Mouse (Mus musculus): ENCODE data around the gene Mogs.

Mogs gene

DNA sequence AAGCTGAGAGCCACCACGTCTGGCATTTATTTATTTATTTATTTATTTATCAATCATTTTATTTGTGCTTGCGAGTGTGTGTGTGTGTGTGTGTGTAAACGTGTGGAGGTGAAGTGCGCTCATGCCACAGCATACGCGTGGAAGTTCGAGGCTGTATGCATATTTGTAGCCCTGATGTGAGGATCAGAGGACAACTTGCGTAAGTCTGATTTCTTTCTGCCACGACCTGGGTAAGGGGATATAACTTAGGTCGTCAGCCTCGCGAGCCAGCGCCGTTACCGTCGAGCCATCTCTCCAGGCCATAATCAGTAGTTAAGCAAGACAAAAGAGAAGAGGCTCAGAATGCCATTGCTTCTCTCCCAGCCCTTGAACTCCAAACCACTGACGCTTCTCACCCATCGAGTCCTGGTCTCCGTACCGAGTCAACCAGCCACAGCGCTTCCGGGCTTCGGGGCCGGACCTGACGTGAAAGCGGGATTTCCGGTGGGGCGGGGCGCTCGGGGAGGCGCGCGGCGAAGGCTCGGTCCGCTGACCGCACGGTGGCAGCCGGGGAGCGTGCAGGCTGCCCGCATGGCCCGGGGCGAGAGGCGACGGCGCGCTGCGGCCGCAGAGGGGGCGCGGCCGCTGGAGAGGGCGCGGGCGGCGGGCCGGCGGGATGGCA is at the start of gene Mogs:
Mogs (plus strand) TSS at position 486 of the 661 bp plus-strand sequence.
- peak; percentile 88 for DNase-seq (ENCODE audit: low spot score)

DNA sequence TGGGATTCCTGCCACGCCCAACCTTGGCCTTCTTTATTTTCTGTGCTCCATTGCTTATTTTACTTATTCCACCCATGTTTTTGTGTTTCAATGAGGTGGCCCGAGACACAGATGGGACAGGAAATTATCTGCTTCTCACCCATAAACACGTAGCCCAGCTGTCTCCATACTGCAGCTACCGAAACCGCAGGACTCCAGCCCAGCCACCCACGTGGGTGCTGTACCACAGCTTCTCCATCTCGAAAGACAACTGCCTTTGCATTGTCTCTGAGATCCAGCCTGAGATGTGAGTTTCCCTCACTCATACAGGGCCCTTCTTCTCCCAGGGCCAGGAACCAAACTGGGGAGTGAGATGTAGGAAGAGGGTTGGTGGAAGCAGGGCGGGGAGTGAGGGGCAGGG is 49.3 kb upstream of the Mogs start:
- no peak for DNase-seq (ENCODE audit: low spot score)

DNA sequence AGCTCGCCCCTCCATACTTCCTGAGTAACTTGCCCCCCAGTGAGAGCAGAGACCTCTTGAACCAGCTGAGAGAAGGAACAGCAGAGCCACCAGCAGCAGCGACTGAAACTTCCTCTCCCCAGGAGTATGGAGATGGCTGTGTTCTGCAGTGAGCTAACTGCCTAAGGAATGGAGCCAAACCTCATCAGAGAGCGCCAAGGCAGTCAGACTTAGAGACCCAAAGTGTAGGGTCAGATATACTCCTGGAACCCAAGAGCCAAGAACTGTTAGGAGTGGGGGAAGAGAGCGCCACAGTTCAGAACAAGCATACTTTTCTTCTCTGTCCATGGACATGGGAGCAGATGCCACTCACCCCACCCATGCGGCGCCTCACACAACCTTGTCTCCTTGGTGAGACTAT is 48.9 kb upstream of the Mogs start:
- no peak for DNase-seq (ENCODE audit: low spot score)

DNA sequence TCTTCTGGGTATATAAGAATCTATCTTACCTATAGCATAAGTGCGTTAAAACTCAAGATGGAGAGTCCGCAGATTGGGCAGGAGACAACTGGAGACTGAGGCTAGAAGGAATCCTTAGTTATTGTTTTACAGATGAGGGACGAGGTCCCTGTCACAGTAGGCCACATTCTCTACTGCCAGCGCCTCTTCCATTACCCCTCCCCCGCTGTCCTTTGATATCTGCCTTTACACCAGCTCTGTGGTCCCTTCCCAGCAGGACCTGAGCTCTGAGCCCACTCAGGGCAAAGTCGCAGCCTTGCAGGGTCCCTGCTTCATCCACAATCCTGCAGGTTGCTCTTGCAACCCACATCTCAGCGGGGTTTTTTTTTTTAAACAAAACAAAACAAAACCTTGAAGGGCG is 47.1 kb upstream of the Mogs start:
- no peak for DNase-seq (ENCODE audit: low spot score)

DNA sequence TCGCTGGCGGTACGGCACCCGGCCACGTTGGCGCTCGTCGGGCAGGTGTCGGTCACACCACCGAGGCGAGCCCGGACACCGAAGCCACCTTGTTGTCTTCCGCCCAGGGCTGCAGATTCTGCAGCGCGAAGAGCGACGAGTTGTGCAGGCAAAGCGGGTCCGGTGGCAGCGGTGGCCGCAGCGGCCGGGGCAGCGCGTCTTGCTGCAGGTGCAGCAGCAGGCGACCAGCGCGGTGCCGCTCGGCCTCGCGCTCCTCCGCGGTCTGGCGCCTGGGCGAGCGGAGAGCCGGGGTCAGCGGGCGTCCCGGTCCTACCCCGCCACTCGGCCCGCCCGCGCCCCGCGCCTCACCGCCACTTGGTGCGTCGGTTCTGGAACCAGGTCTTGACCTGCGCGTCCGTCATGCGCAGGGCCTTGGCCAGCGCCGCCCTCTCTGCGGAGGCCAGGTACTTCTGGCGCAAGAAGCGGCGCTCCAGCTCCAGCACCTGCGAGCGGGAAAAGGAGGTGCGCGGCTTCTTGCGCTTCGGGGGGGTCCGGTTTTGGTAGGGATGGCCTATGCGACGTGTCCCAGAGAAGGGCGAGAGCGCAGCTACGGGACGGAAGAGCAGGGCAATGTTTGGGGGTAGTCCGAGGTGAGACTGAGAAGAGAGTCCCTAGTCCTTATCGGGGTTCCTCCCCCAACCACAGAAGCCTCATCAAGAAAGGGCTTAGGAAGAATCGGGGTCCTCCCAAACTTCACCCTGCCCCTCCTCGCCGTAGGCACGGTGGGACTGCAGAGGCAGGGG is 46.4 kb upstream of the Mogs start:
- no peak for DNase-seq (ENCODE audit: low spot score)

DNA sequence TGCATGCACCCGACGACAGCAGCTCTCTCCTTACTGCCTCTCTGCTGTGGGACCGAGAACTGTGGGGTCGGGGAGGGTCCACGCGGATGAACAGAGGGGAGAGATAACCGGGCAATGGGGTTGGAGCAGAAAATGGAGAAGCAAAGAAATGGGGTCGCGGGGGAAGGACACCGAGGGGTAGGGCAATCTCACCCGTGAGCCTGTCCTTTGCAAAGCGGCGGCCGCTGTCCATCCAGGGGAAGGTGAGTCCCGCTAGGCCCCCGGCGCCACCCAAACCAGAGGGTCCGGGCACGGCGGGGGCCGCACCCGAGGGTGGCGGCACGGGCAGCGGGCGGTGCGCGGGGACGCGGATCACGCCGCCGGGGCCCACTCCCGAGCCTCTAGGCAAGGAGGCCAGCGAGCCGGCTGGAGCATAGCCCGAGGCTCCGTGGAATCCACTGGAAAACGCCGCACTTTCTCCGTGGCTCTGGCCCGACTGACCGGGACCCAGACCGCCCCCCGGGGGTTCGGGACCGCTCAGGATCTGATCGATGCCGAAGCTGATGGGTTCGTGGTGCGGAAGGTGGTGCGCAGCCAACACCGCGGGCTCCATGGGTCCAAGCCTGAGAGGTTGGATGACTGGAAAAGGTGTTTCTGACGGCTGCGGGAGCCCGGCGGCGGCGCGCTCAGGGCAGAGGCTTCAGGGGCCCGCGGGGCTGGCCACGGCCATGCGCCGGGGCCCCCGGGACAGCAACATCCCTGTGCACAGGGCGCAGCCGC is 45.6 kb upstream of the Mogs start:
- DNase-seq (ENCODE audit: low spot score) = no peak

DNA sequence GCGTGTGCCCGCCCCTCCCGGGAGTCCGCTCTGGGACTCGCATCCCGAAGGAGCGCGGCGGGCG is 45.2 kb upstream of the Mogs start, which contains the start of gene Tlx2:
Tlx2 (minus strand) TSS at position 47 of the 64 bp plus-strand sequence.
- no peak for DNase-seq (ENCODE audit: low spot score)

DNA sequence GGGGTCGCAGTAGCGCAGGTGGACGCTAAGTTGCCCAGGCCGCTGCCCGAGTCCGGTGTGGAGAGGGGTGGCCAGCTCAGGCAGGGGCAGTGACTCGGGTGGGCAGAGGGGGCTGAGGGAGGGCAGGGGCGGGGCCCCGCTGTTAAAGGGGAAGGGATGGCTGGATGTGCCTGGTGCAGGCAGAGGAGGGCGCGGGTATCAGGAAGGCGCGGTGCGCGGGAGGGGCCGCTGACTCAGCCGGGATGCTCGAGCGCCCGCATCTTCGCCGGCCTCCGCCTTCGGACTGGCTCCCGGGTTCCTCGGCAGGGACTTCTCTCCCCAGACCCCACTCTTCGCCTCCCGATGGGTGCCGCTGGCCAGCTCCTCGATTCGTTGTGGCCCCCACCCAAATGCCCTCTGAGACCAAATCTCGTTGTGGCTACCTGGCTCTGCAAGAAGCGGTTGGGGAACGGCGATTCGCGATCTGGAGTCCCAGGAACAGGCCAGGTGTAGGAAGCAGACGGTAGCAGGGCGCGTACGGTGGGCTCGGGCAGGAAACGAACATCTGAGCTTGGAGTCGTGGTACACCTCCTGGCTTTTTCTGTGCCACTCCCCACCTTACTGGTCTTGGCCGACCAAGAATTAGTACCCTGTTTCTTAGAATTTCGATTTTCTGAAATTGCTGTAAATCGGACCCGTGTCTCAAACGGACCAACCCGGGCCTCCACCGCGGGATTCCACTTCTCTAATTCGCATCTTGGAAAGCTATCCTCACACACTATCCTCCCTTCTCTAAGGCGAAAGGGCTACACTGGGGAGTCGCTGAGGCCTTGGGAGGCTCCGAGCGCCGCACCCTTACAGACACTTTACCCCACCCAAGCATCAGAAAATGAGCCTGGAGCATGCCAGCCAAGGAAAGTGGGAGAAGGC is 44.7 kb upstream of the Mogs start:
- DNase-seq (ENCODE audit: low spot score) = no peak

DNA sequence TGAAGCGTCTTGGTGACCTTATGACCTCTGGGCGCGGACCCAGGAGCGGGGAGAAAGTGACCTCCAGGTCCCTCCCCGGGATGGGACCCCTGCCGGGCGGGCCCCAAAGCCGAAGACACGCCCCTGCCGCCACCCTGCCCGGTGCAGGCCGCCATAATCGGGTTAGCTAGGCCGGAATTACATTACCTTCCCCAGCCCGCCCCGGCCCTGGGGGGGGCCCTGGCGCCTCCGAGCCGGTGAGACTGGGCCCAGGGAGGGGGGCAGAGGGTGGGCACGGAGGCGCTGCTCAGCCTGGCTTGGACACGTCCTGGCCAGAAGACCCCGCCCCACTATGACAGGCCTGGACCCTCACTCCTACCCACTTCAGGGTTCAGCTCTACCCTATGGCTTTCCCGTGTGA is 44.1 kb upstream of the Mogs start:
- DNase-seq (ENCODE audit: low spot score) = no peak

DNA sequence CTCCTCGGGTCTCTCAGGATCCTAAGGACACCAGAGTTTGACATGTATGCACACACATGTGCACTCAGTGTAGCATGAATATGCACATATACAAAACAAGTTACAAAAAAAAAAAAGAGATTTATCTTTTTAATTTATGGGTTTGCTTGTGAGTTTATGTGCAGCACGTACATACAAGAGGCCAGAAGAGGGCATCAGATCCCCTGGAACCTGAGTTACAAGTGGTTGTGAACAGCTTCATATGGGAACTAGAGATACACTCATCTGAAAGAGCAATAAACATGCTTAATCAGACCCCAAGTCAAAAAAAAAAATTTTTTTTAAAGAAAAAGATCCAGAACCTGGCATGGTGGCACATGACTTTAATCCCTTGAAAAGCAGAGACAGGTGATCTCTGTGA is 40.3 kb upstream of the Mogs start:
- no peak for DNase-seq (ENCODE audit: low spot score)

DNA sequence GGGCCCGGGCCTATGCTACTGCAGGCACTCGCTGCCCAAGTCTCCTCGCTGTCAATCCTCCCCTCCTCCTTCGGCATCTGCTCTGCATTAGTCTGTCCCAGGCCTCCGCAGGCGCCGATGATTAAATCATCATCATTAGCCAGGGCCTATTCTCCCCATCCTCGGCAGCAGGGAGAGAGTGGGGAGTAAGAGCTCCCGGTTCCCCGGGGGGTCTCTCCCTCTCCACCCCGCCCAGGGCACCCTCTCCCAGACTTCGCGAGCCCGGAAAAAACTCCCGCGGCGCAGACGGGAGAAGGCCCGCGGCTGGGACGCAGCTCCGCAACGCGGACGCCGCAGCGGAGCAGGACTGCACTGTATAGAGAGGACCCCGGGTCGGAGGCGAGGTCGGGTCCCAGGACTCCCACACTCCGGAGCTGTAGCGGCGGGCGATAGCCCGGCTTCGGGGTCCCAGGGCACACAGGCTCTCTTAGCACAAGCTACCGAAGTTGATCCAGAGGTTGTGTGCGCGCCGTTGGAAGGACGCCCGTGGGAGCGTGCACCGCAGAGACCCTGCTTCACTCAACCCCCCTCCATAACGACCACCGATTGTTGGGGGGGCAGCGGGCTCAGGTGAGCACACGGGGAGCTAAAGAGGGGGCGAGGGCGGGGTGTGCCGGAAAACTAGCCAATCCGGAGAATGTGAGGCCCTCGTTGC is 37.5 kb upstream of the Mogs start, which contains the start of gene Pcgf1:
Pcgf1 (plus strand) TSS at position 240 of the 694 bp plus-strand sequence.
- no peak for DNase-seq (ENCODE audit: low spot score)

DNA sequence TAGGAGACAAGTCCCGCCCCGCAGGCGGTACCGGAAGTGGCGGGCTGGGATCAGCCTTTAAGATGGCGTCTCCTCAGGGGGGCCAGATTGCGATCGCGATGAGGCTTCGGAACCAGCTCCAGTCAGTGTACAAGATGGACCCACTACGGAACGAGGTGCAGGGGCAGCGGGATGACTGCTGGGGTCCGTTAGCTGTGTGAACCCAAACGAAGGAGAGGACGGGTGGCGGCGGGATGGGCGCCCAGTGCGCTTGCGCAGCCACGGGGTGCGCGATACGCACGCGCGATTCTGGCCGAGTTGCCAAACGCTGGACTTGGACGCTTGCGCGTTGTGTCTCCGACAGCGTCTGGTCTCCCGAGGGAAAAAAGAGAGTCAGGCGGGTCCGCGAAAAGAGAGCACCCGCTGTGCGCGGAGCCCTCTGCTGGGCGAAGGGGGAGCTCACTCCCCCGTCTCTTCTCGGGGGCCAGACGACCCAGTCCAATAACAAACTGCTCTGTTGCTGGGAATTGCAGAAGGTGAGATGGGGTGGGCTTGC is 36.9 kb upstream of the Mogs start:
- DNase-seq (ENCODE audit: low spot score) = peak; percentile 94

DNA sequence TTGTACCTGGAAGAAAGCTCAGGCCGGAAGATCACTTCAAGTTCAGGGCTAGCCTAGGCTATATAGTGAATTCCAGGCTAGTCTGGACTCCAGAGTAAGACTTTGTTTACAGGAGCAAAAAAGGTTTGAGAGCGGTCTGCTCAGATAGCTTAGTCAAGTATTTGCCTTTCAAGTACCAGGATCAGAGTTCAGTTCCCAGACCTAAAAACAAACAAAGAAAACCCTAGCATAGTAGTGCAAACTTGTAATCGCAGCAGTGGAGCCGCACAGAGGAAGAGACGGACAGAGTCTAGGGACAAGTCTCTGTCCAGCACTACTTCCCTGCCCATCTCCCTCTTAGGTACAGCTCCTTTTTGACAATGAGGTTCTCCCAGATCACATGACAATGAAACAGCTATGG is 35.1 kb upstream of the Mogs start:
- no peak for DNase-seq (ENCODE audit: low spot score)

DNA sequence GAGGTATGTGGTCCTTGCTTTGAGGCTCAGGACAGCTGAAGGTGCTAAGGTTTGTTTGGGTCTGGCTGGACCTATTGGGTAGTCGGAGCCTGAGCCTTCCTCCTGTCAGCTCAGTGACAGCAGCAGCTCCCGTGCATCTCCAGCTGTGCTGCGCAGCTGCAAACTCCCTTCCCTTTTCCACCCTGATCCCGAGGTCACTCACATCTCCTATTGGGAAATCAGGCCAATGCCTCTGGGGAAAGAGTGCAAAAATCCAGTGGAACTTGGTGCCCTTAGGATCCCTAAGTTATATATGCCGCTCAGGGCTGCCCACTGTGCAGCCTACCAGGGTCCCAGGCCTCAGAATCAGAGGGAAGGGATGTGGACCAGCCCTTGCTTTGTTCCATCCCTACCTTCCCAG is 31.8 kb upstream of the Mogs start:
- no peak for DNase-seq (ENCODE audit: low spot score)

DNA sequence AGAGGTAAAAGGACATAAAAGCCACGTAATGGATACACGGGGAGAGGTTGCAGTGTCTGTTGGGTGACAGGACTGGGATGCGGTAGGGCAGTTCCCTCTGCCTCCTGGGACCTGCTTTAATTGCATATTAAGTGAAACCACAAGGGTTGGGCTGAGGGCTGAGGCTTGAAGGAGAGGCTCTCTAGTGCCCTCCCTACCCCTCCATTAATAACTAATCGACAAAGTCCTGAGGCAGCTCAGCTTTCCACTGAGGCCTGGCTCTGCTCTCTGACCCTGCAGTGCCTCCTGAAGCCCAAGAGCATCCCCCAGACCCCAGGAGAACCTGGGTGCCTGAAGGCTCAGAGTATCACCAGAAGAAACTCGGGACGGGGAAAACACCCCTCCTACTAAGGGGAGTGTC is 30.8 kb upstream of the Mogs start:
- DNase-seq (ENCODE audit: low spot score) = no peak

DNA sequence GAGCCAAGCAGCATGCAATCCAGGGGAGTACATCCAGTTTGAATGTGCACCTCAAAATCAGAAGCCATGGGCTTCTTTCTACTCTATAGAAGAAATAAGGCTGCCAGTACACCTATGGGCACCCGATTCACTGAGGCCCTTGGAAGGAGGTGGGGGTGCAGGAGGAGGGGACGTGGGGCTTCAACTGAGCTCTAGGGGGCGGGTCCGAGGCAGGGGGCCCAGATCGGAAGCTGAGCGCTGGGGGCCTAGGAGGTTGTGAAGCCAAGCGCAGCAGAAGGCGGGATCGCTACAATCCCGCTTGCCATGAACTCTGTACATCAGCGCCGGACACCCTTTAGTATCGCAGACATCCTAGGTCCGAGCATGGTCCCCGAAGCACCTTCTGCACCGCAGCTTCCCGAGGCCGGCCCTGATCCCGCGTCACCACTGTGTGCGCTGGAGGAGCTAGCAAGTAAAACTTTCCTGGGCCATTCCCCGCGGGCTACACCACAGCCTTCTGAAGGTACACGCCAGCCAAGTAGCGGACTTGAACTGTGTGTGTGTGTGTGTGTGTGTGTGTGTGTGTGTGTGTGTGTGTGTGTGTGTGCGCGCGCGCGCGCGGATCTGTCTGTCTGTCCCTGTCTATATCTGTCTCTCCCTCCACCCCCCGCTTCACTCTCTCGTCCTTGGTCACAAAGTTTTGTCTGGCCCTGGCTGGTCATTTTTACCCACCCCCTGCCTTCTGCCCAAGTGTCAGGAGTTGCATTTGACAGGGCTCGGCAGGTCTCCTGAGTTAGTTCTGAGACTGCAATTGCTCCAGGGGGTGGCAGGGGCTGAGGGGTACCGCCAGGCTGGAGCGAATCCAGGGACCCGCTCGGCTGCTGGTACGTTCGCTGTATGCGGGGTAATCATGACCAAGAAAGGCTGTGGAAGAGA is 28.9 kb upstream of the Mogs start, which contains the start of gene Lbx2:
Lbx2 (plus strand) TSS at position 247 of the 915 bp plus-strand sequence.
- DNase-seq (ENCODE audit: low spot score) = no peak

DNA sequence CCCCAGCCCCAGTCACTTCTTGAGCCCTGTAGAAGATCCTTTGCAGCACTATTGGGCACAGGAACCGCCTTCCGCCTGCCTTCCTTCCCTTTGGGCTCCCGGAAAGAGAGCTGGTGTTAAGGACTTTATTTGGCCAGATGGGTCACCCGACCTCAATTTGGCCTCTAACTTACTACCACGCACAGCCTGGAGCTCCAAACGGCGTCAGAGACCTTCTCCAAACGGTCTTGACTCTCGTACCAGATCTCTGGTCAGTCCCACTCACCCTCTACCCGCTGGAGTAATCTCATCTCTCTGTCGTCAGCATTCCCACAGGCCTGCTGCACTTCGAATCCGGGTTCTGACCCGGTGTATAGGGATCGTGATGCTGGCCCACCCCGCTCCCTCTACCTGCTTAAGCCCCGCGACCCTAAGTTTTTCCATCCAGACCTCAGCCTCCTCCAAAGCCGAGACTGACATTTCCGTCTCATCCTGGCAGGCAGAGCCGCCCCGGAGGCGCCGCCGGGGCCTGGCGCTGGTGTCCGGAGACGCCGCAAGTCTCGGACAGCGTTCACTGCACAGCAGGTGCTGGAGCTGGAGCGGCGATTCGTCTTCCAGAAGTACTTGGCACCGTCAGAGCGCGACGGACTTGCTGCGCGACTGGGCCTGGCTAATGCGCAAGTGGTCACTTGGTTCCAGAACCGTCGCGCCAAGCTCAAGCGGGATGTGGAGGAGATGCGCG is 27.9 kb upstream of the Mogs start:
- DNase-seq (ENCODE audit: low spot score) = no peak

DNA sequence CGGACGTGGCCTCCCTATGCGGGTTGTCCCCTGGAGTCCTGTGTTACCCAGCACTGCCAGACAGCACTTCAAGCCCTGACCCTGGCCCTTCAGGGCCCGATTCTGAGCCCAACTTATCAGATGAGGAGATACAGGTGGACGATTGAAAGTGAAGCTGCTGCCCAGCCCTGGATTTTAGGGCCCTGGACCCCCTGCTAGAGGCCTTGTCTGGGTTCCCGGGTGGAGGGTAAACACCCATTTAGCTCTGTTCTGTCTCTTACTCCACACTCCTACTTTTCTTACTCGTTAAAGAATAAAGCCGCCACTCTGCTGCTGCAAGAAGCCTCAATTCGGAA is 27.4 kb upstream of the Mogs start:
- no peak for DNase-seq (ENCODE audit: low spot score)

DNA sequence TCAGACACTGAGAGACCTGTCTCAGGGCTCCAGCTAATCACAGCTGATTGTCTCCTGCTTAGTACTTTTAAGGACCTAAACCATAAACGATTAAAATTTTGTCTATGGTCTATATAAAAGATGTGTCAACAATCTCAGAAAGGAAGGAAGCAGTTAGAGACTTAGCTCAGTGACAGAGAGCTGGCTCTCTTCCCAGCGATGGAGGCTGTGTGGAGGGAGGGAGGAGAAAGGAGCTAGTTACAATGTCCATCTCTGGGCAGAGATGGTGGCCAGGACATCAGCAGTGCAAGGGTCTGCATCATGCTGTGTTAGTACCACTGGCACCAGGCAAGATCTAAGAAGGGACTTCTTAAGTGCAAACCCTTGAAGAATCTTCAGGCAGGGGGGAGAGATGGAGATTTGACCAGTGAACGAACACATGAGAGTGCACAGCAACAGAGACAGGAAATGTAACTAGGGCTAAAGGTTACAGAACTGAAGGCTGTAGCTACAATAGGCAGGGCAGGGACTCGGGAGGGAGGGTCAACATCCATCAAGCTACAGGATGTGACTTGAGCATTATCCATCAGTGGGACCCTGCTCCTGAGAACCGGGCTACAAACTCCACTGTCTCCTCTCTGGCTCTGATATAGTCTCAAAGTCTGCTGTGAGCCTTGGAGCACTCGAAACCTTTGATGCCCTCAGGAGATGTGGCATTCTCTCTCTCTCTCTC is 22.7 kb upstream of the Mogs start:
- no peak for DNase-seq (ENCODE audit: low spot score)

All from ovary, adult 18-20 months (tissue).